Mouse (Mus musculus) kidney, embryonic 14.5 days (tissue): ENCODE results near the gene Mlxipl. TPM values are rescaled to one million over a fixed set of nuclear protein-coding genes. Genes with fewer than 3 reads are reported as not detected.
A peak's percentile ranks its signal among the peaks of the same experiment; 100 is the strongest.
"Not testable (repeated sequence)": the region's sequence is repeated elsewhere in the genome, so short reads cannot be mapped to it uniquely, and the experiment has no call there.

ENCODE experiments used
- ATAC-seq: fragments of 200-750 bp; cut with Nextera tagmentation; 2 replicates; pipeline ENCODE4 v1.8.0; 2017; ENCODE audit warnings: moderate number of reproducible peaks, mild to moderate bottlenecking, moderate TSS enrichment, moderate library complexity; ENCODE audit not compliant: low FRiP score, low TSS enrichment
- H3K27ac ChIP-seq: fragments of 300-500 bp; sonication (generic); 2 replicates; pipeline ENCODE4 v1.5.1; 2014; ENCODE audit warnings: low read depth, mild to moderate bottlenecking, low read length, moderate library complexity, mixed read lengths
- H3K27me3 ChIP-seq: fragments of 300-500 bp; sonication (generic); 2 replicates; pipeline ENCODE4 v1.6.1; 2014; ENCODE audit warnings: mild to moderate bottlenecking, low read length; ENCODE audit not compliant: control insufficient read depth, insufficient read depth
- H3K36me3 ChIP-seq: fragments of 300-500 bp; sonication (generic); 2 replicates; pipeline ENCODE4 v1.6.1; 2014; ENCODE audit warnings: low read length, mixed read lengths; ENCODE audit not compliant: control insufficient read depth, insufficient read depth
- H3K4me1 ChIP-seq: fragments of 300-500 bp; sonication (generic); 2 replicates; pipeline ENCODE4 v1.6.1; 2014; ENCODE audit warnings: low read length, mixed read lengths; ENCODE audit not compliant: control insufficient read depth, insufficient read depth
- H3K4me2 ChIP-seq: fragments of 300-500 bp; sonication (generic); replicated peaks from 2 replicates; pipeline ENCODE4 v1.6.1; 2014; ENCODE audit warnings: low read depth, mild to moderate bottlenecking, low read length
- H3K4me3 ChIP-seq: fragments of 300-500 bp; sonication (generic); 2 replicates; pipeline ENCODE4 v1.5.1; 2014; ENCODE audit warnings: mild to moderate bottlenecking, low read length
- H3K9ac ChIP-seq: fragments of 300-500 bp; sonication (generic); 2 replicates; pipeline ENCODE4 v1.6.1; 2014; ENCODE audit warnings: low read depth, mild to moderate bottlenecking, low read length, moderate library complexity
- H3K9me3 ChIP-seq: fragments of 300-500 bp; sonication (generic); 2 replicates; pipeline ENCODE4 v1.6.1; 2016; ENCODE audit warnings: low read length; ENCODE audit not compliant: control insufficient read depth
- WGBS: fragments of 180-500 bp; shearing (Covaris S2); extraction: QIAGEN DNeasy Blood & Tissue Kit; methylation state at CpG from one replicate; pipeline ENCODE4 v1.1.7; 2014; 5-methylcytosine and 5-hydroxymethylcytosine counted together
- polyA plus RNA-seq: library from polyadenylated mRNA; unstranded; fragments of >200 nt; fragmentation: Nextera tagmentation; extraction: Ambion mirVana; gene quantifications from 2 replicates; pipeline ENCODE4 v1.2.1, GENCODE M21; 2014

Mlxipl gene
- polyA plus RNA-seq = 3.9 and 6.4 TPM in 2 replicates

- WGBS = 3% methylated on average over 37 of the region's 39 CpGs
- ATAC-seq = no peak; the same call in 1 of the 2 replicates
- H3K4me2 ChIP-seq = peak within 1 kb of the TSS; percentile 38
- no peak within 1 kb of the TSS for H3K27ac ChIP-seq
- peaks cover 4% of the 10 kb centered on the region; the same call in 1 of the 2 replicates for H3K4me1 ChIP-seq
- H3K27me3 ChIP-seq = peaks cover 35% of the 10 kb centered on the region
- no peaks in the 10 kb centered on the region for H3K9me3 ChIP-seq
- no peak within 1 kb of the TSS for H3K9ac ChIP-seq
- H3K4me3 ChIP-seq = peak within 1 kb of the TSS; percentile 19
- H3K36me3 ChIP-seq = no peaks in the 10 kb centered on the region
Measured at GRCm38 (mm10) chr5:135089653-135090052, at the start of gene Mlxipl. Gene Mlxipl (plus strand): TSS chr5:135089890.

- Histone ChIP-seq H3K4me3 (no peak overlapping the region), H3K9me3 (no peaks in the 10 kb centered on the region), H3K36me3 (peaks cover 35% of the 10 kb centered on the region; the same call in 1 of the 2 replicates), H3K27me3 (no peaks in the 10 kb centered on the region), H3K9ac (no peak overlapping the region), H3K4me1 (no peaks in the 10 kb centered on the region), H3K27ac (no peak overlapping the region), H3K4me2 (no peak overlapping the region)
- ATAC-seq = no peak
- 65% methylated on average over 6 of the region's 6 CpGs for WGBS
Measured at GRCm38 (mm10) chr5:135040059-135040458, 49.6 kb upstream of the Mlxipl start.

DNA sequence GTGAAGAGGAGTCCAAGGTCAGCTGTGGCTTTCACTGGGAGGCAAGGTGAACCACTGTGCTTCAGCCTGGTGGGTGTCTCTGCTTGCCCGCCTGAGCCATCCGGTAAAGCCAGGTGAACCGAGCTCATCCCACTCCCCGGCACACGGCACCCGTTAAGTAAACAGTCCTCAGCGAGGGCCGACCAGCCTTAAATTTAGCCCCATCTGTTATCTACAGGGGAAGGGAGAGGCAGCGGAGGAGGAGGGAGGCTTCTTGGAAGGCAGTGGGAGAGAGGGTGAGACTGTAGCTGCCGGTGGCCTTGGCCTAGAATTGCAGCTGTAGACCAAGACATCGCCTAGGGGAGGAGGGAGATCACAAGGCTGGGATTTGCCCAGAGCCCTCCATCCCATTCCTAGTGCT, 48.9 kb upstream of the Mlxipl start:
- 67% methylated on average over 11 of the region's 11 CpGs for WGBS
- H3K36me3 ChIP-seq = peaks cover 42% of the 10 kb centered on the region; the same call in 1 of the 2 replicates

DNA sequence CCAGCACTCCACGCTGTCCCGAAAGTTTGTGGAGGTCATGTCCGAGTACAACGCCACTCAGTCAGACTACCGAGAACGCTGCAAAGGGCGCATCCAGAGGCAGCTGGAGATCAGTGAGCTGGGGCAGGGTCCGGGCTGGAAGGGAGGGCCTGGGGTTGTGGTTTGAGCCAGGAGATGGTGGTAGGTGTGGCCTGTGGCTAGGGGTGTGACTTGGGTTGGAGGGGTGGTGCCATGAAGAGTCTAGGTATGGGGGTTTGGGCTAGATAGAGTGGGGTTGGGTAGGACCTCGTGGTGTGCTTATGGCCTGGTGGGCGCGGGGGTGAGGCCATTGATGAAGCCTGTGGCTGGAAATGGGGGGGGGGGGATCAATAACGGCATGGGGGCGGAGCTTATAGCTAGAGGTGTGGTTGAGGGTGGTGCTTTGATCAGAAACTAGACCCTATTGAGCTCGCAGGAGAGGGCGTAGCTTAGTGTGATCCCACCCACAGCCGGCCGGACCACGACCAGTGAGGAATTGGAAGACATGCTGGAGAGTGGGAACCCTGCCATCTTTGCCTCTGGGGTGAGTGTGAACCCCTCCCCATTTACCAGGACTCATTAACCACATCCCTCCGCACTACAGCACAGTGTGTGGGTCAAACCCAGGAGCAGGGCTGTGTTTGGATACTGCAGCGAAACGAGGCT, 47.4 kb upstream of the Mlxipl start:
- Histone ChIP-seq H3K4me2 (no peak overlapping the region), H3K36me3 (peaks cover 44% of the 10 kb centered on the region; the same call in 1 of the 2 replicates)

More for the DNA sequence above, 48.9 kb upstream of the Mlxipl start:
- ATAC-seq = no peak
- no peak overlapping the region for H3K4me3 ChIP-seq
- H3K4me2 ChIP-seq = no peak overlapping the region
- H3K27ac ChIP-seq = no peak overlapping the region
- H3K4me1 ChIP-seq = no peaks in the 10 kb centered on the region
- no peak overlapping the region for H3K9ac ChIP-seq
- no peaks in the 10 kb centered on the region for H3K27me3 ChIP-seq
- no peaks in the 10 kb centered on the region for H3K9me3 ChIP-seq

DNA sequence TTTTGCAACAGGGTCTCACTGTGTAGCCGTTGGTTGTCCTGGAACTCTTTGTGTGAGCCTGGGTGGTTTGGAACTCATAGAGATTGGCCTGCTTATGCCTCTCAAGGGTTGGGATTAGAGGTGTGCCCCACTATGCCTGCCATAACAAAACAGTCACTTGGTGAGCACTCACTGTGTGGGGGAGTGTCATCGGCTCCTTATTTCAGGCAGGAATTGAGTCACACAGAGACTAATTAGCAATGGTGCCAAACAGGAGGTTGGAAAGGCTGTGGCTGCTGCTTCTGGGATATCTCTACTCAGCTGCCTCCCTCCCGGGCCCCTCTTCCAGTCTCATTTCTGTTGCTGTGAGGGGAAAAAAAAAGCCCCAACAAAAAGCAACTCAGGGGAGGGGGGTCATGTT, 45.1 kb upstream of the Mlxipl start:
- Histone ChIP-seq H3K9me3 (no peaks in the 10 kb centered on the region), H3K4me1 (no peaks in the 10 kb centered on the region), H3K4me3 (no peak overlapping the region), H3K9ac (no peak overlapping the region), H3K4me2 (no peak overlapping the region), H3K27ac (no peak overlapping the region), H3K36me3 (peaks cover 39% of the 10 kb centered on the region), H3K27me3 (no peaks in the 10 kb centered on the region)
- 87% methylated on average over 3 of the region's 3 CpGs for WGBS
- no peak for ATAC-seq

More for the DNA sequence above, 47.4 kb upstream of the Mlxipl start:
- H3K27ac ChIP-seq = no peak overlapping the region
- H3K4me3 ChIP-seq = no peak overlapping the region
- 0 out of 2 replicates have a peak overlapping the region, but pooled peaks have one; percentile 40 for H3K9ac ChIP-seq
- no peaks in the 10 kb centered on the region for H3K4me1 ChIP-seq
- no peaks in the 10 kb centered on the region for H3K9me3 ChIP-seq
- no peaks in the 10 kb centered on the region for H3K27me3 ChIP-seq
- WGBS = 42% methylated on average over 21 of the region's 21 CpGs
- 0 out of 2 replicates have a peak, but pooled peaks have one; percentile 41 for ATAC-seq

DNA sequence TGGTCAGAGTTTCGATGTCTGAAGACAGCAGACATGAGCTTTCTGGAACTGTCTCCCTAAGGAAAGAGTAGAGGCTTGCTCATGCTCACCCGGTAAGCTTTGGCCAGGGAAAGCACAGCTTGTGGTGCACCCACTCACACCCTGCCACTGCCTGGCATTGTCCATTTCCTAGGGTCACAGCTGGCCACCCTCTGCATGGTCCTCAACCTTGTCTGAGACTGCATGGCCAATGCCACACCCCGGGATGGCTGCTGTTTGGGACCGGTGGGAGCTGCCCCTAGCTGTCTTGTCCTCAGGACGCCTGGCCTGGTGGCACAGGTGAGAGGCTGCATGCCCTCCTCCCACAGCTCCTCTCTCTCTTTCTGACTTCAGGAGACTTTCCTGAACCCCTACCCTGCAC, 41.2 kb upstream of the Mlxipl start:
- no peak for ATAC-seq
- H3K36me3 ChIP-seq = peaks cover 42% of the 10 kb centered on the region
- H3K27ac ChIP-seq = no peak overlapping the region
- H3K4me3 ChIP-seq = no peak overlapping the region
- H3K9ac ChIP-seq = no peak overlapping the region
- 90% methylated on average over 5 of the region's 5 CpGs for WGBS
- no peak overlapping the region for H3K4me2 ChIP-seq
- no peaks in the 10 kb centered on the region for H3K9me3 ChIP-seq
- H3K4me1 ChIP-seq = no peaks in the 10 kb centered on the region
- no peaks in the 10 kb centered on the region for H3K27me3 ChIP-seq

DNA sequence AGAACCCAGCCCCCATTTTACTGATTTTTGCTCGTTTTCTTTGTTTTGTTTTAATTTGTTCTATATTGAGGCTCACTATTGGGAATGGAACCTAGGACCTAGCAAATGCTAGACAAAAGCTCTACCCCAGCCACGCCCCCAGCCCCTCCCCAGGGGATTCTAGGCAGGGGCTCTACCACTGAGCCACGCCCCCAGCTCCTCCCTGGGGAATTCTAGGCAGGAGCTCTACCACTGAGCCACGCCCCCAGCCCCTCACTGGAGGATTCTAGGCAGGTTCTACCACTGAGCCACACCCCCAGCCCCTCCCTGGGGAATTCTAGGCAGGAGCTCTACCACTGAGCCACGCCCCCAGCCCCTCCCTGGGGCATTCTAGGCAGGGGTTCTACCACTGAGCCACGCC, 40.4 kb upstream of the Mlxipl start:
- not testable (repeated sequence) for H3K4me3 ChIP-seq, H3K4me1 ChIP-seq, H3K9me3 ChIP-seq, H3K27ac ChIP-seq, H3K9ac ChIP-seq, H3K27me3 ChIP-seq, H3K4me2 ChIP-seq, ATAC-seq
- H3K36me3 ChIP-seq = peaks cover 50% of the 10 kb centered on the region
- WGBS = 82% methylated on average over 6 of the region's 6 CpGs

DNA sequence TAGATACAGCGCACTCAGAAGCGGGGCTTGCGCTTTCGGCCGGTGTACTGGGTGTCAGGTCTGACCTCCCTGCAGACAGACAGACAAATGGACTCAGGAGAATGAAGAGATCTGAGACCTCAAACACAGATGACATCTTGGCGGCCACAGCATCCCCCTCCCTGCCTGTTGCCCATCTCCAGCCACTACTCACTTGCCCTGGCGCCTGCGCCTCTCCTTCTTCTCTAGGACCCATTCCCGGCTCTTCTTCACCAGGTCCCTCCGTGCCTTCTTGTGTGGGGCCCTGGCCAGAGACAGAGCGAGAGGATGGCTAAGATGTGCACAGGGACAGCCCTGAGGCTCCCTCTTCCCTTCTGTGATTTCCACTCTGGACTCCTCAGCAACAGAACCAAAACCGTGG, 36.3 kb upstream of the Mlxipl start:
- Histone ChIP-seq H3K9me3 (no peaks in the 10 kb centered on the region), H3K36me3 (peaks cover 63% of the 10 kb centered on the region), H3K9ac (no peak overlapping the region), H3K4me1 (no peaks in the 10 kb centered on the region), H3K27ac (no peak overlapping the region), H3K4me2 (no peak overlapping the region), H3K4me3 (no peak overlapping the region), H3K27me3 (no peaks in the 10 kb centered on the region)
- WGBS = 97% methylated on average over 12 of the region's 12 CpGs
- no peak for ATAC-seq

- Histone ChIP-seq H3K4me3 (peak within 1 kb of the TSS; percentile 90), H3K9ac (peak within 1 kb of the TSS; percentile 89), H3K4me2 (peak within 1 kb of the TSS; percentile 93), H3K36me3 (peaks cover 33% of the 10 kb centered on the region), H3K27ac (no peak within 1 kb of the TSS), H3K4me1 (peaks cover 11% of the 10 kb centered on the region), H3K27me3 (no peaks in the 10 kb centered on the region), H3K9me3 (no peaks in the 10 kb centered on the region)
- under 1% methylated on average over 52 of the region's 52 CpGs for WGBS
- peak; percentile 97 for ATAC-seq
Measured at GRCm38 (mm10) chr5:135063629-135064381, 25.9 kb upstream of the Mlxipl start, which contains the start of gene Dnajc30. Gene Dnajc30 (plus strand): TSS chr5:135064202.
